Mouse (Mus musculus) left cerebral cortex, postnatal 14 days (tissue): ENCODE data around the gene Ttll1. TPM values are rescaled to one million over a fixed set of nuclear protein-coding genes. Genes with fewer than 3 reads are reported as not detected.
A peak's percentile ranks its signal among the peaks of the same experiment; 100 is the strongest.

Experiments used
- DNase-seq, 2 experiments: peaks; one replicate each; pipeline ENCODE4 v3.0.0; 2021 to 2022; ENCODE audit warnings: low spot score in 2 of 2, mixed read lengths in 1 of 2
- intact Hi-C: fragments of 180-260 bp; cut with DNase I; formaldehyde crosslinking; loops from one replicate; pipeline ENCODE4 v1.15.1; 2025
- total RNA-seq, 2 experiments: library from RNA; stranded (reverse); gene quantifications; 2 replicates each; pipeline ENCODE4 v1.2.3; 2021

The Ttll1 gene
- total RNA-seq, 2 experiments from 2014 or later = 53.9 to 56.3 TPM

GRCm38 (mm10) chr15:83491891-83492290 is 18.8 kb downstream of the Ttll1 start:
- intact Hi-C loops = no loop called here
- DNase-seq = no peak

DNA sequence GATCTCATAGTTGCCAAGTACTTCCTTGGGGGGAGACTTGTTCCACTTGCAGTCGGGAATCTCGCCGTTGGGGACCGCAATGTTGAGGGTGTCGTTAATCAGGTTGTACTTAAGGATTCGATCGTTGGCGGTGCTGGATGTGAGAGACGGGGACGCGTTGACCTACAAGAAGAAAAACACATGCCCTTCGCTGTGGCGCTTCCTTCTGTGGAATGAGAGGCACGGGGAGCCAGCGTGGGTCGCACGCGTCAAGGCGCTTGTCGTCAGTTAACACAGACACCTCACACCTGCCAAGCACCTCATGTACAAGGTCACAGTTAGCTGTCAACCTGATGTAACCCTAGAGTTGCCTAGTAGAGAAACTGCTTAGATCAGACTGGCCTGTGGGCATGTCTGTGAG is 21.2 kb downstream of the Ttll1 start:
- DNase-seq = no peak
- intact Hi-C loops = no loop called here

- peak in 1 of 2 experiments; percentile 46 for DNase-seq
- intact Hi-C loops = no loop called here
These were observed 23.1 kb downstream of the Ttll1 start for GRCm38 (mm10) chr15:83487477-83488115.

- intact Hi-C loops = no loop called here
- no peak for DNase-seq
These were observed 26.4 kb downstream of the Ttll1 start for GRCm38 (mm10) chr15:83484311-83484710.

DNA sequence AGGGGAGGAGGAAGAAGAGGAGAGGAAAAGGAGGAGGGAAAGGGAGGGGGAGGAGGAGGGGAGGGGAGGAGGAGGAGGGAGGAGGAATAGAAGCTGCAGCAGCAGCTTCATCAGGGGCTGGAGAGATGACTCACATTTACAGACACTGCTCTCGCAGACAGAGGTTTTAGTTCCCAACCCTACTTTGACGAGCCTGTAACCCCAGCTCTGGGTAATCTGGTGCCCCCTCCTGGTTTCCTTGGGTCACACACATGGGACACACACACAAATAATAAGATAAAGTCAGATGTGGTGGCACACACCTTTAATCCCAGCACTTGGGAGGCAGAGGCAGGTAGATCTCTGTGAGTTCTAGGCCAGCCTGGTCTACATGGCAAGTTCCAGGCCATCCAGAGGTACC is 27.2 kb downstream of the Ttll1 start:
- intact Hi-C loops = no loop called here

DNA sequence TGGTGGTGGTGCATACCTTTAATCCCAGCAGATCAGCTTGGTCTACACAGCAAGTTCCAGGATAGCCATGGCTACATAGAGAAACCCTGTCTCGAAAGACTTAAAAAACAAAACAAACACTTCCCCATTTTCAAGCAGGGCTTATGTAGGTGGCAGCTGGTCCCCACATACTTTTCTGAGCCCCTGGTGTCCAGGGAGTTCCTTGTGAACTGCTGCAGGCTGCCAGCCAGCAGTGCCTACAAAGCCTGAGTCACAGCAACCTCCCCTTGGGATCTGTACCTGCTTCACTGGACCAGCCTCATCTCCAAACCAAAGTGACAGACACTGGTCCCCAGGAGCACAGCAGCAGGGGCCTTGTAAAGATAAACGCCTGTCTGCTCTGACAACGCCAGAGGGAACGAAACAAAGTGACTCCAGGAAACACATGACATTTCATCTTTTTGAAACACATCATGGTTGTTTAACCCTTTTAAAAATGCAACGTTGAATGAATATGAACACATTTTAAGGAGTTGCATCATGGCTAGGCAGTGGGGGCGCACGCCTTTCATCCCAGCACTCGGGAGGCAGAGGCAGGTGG is 28.0 kb downstream of the Ttll1 start:
- intact Hi-C loops = no loop called here
- DNase-seq = no peak

More for the DNA sequence above, 27.2 kb downstream of the Ttll1 start:
- DNase-seq = no peak

GRCm38 (mm10) chr15:83481236-83481780 is 29.4 kb downstream of the Ttll1 start:
- intact Hi-C loops = no loop called here
- DNase-seq = no peak

GRCm38 (mm10) chr15:83479818-83480217 is 30.9 kb downstream of the Ttll1 start:
- intact Hi-C loops = no loop called here

DNA sequence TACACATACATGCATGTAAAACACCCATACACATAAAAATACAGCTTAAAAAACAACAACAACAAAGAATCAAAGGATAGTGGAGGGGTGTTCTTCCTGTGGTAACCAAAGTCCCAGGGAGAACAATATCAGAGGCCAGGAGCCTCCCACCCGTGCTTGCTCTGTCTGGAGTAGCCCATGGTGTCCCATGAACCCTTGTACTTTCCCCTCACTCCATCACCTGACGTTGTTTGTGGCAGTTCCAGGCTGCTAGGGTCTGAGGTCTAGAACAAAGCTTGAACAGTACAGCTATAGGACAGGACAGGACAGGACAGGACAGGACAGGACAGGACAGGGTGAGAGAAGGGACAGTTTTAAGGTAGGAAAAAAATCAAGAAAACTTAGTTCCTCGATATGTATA is 32.6 kb downstream of the Ttll1 start:
- intact Hi-C loops = no loop called here
- DNase-seq = no peak

More at GRCm38 (mm10) chr15:83479818-83480217, 30.9 kb downstream of the Ttll1 start:
- DNase-seq = no peak

DNA sequence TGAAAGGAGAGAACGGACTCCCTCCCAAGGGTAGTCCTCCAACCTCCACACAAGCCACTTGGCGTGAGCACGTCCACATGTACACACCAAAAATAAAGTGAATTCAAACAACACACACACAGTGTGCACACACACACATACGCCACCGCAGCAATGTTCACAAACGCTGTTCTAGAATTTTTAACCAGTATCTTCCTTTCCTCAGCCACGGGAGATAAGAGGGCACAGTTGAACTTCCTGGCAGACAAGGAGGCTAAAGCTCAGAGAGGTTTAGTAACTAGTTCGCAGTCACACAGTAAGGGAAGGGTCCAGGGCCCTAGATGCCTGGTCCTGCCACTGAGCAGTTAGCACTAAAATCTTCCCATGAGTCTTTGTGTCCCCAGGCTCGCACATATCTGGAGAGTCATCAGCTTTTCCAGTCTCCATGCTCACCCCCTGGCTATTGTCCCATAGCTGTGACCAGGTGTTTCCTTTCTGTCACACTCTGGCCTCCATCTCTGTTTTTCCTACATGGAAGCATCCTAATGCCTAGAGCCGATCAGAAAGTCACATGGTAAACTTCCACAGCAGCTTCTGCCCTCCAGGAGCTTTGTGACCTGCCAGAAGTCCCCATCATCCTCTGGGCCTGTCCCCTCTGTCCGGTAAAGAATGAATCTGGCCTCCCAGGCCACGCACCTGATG is 34.0 kb downstream of the Ttll1 start:
- DNase-seq = no peak
- intact Hi-C loops = no loop called here

- DNase-seq = no peak
- intact Hi-C loops = no loop called here
These were observed 36.2 kb downstream of the Ttll1 start for GRCm38 (mm10) chr15:83474466-83474836.

DNA sequence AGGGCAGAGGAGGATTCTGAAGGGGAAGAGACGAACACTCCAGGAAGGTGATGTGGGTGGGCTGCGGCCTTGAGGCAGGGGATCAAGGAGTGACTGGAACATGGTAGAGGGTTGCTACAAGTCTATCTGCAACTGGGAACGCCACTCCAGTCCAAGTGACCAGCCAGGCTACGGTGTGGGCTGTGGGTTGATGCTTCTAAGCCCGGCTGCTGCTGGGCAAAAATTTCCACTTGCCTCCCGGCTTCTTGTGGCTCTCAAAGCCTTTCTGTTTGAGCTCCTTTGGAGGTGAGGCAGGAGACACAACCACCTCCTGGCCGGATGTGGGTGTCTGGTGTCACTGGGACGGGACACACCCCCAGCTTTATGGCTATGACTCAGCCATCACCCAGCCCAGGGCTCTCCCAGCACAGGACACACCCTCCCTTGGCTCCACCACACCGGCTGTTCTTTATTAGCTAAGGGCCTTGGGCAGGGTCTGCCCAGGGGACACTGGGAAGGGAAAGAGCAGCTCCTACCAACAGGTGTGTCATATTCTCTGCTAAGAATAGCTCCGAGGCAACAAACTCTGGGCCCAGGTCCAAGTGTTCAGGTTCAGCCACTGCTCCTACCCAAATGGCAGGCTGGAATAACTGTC is 36.7 kb downstream of the Ttll1 start:
- no peak for DNase-seq

DNA sequence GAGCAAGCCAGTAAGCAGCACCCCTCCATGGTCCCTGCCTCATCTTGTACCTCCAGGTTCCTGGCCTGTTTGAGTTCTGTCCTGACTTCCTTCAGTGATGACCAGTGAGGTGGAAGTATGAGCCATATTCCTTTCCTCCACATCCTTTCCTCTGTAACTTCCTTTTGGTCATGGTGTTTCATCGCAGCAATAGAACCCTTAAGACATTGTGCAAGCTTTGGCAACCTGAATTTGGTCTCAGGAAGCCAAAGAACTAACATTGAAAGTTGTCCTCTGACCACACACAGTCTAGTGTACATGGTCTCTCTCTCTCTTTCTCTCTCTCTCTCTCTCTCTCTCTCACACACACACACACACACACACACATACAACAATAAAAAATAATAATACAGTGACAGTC is 37.4 kb downstream of the Ttll1 start:
- no peak for DNase-seq
- intact Hi-C loops = no loop called here

More for the DNA sequence above, 36.7 kb downstream of the Ttll1 start:
- intact Hi-C loops = no loop called here

DNA sequence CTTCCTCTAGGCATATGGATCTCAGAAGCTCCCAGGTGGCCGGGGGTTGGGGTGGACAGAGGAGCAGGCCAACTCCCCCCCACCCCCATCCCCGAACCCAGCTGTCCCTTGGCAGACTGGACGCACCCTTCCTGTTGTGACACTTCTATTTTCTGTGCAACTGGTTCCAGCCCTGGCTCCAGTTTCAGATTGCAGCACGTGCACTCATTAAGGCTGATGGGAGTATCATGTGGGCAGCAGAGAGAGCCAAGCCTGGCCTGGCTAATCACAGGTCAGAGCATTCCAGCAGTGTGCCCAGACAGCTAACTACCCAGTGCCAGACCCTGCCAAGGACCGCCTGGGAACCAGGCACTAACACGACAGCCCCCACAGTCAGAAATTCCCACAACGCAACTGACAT is 39.2 kb downstream of the Ttll1 start:
- no peak for DNase-seq
- intact Hi-C loops = no loop called here

DNA sequence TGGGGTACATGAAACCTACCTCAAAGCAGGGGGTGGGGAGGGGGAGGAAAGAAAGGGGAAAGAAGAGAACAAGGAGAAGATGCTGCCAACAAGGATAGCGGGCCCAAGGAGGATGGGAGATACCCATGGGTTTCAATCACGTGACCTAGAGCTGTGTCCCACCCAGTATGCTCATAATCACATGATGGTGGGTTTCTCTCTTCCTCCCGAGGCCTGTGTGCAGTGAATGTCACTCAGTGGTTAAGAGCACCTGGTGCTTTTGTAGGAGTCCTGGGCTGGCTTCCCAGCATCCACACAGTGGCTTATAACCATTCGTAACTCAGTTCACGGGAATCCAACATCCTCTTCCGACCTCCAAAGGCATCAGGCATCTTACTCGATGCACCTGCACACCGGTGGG is 40.2 kb downstream of the Ttll1 start:
- DNase-seq = no peak
- intact Hi-C loops = no loop called here

DNA sequence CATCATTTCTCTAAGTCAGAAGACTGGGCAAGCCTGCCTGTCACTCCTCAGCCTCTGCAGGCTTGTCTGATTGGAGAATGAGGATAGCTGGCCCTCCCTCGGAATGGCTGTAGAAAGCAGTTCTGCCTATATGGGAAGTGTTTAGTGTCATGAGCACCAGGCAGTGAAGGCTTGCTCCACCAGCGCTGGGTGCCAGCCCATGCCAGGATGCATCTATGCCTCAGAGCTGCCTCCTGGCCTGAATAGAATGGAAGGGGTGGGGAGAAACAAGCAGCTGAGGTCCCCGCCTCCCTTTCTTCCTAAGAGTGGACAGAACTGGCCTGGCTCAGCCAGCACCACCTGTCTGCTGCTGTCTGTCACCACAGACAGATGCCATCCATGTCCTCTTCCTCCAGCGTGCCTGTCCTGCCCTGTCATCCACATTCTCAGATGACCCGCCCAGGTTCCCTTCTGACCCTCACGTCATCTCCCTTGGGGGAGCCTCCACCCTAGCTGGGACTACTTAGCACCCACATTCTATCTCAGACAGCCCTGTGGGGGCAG is 41.3 kb downstream of the Ttll1 start:
- no peak for DNase-seq
- intact Hi-C loops = no loop called here

- intact Hi-C loops = no loop called here
These were observed 43.3 kb downstream of the Ttll1 start for GRCm38 (mm10) chr15:83467232-83467966.

DNA sequence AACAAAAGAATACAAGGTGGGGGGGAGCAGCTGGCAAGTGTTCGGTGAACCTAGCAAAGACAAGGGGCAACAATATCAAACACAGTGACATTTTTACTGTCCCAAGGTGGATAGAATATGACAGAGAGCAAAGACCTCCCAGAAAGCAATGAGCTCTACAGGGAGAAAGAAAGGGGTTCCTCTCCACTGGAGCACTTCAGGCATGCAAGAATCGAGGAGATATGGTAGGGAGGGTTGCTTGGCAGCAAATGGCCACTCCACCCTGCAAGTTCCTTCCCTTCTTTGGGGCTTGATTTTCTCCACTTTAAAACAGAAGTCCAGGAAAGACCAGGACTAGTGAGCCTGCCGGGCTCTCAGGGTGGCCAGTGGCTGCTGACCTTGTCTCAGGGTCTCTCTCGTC is 44.4 kb downstream of the Ttll1 start:
- intact Hi-C loops = no loop called here
- DNase-seq = no peak

More at GRCm38 (mm10) chr15:83467232-83467966, 43.3 kb downstream of the Ttll1 start:
- DNase-seq = no peak
